Mouse (Mus musculus) embryonic facial prominence, embryonic 10.5 days (tissue): ENCODE data around the gene Astn2. TPM values are rescaled to one million over a fixed set of nuclear protein-coding genes. Genes with fewer than 3 reads are reported as not detected.

Experiments used
- DNase-seq: peaks from one replicate; pipeline ENCODE4 v3.0.0-alpha.2; 2017; ENCODE audit warnings: low spot score
- H3K27ac ChIP-seq: fragments of 300-500 bp; sonication (generic); replicated peaks from 2 replicates; pipeline ENCODE4 v1.5.1; 2016; ENCODE audit warnings: mild to moderate bottlenecking
- H3K27me3 ChIP-seq: fragments of 300-500 bp; sonication (generic); replicated peaks from 2 replicates; pipeline ENCODE4 v1.6.1; 2016; ENCODE audit warnings: low read depth, mild to moderate bottlenecking; ENCODE audit not compliant: poor library complexity, severe bottlenecking
- H3K36me3 ChIP-seq: fragments of 300-500 bp; sonication (generic); replicated peaks from 2 replicates; pipeline ENCODE4 v1.6.1; 2016; ENCODE audit warnings: mild to moderate bottlenecking, moderate library complexity
- H3K4me1 ChIP-seq: fragments of 300-500 bp; sonication (generic); 2 replicates; pipeline ENCODE4 v1.6.1; 2016
- H3K4me3 ChIP-seq: fragments of 300-500 bp; sonication (generic); 2 replicates; pipeline ENCODE4 v1.5.1; 2016; ENCODE audit warnings: mild to moderate bottlenecking, moderate library complexity
- H3K9me3 ChIP-seq: fragments of 300-500 bp; sonication (generic); 2 replicates; pipeline ENCODE4 v1.6.1; 2016; ENCODE audit warnings: mild to moderate bottlenecking
- WGBS: fragments of 180-500 bp; shearing (Covaris S2); methylation state at CpG from one replicate; pipeline ENCODE4 v1.1.7; 2016; 5-methylcytosine and 5-hydroxymethylcytosine counted together
- polyA plus RNA-seq: library from polyadenylated mRNA; unstranded; fragments of >200 nt; fragmentation: Nextera tagmentation; extraction: Ambion mirVana; gene quantifications from 2 replicates; pipeline ENCODE4 v1.2.1, GENCODE M21; 2016

Gene Astn2
- polyA plus RNA-seq, 1 experiment from 2014 or later: 0.40 TPM

- no peak overlapping the region for H3K27ac ChIP-seq
- no peaks in the 10 kb centered on the region for H3K36me3 ChIP-seq
- WGBS: 74% methylated on average over 5 of the region's 5 CpGs
- H3K4me1 ChIP-seq: no peaks in the 10 kb centered on the region
- no peaks in the 10 kb centered on the region for H3K9me3 ChIP-seq
- H3K27me3 ChIP-seq: no peaks in the 10 kb centered on the region
- H3K4me3 ChIP-seq: no peak overlapping the region
- no peak for DNase-seq
These were observed 761.8 kb downstream of the Astn2 start for GRCm38 (mm10) chr4:65642611-65643010.

- no peaks in the 10 kb centered on the region for H3K27me3 ChIP-seq
- H3K4me3 ChIP-seq: no peak overlapping the region
- H3K36me3 ChIP-seq: no peaks in the 10 kb centered on the region
- WGBS: 67% methylated on average over 3 of the region's 3 CpGs
- H3K4me1 ChIP-seq: no peaks in the 10 kb centered on the region
- H3K27ac ChIP-seq: no peak overlapping the region
- no peaks in the 10 kb centered on the region for H3K9me3 ChIP-seq
- peak; percentile 16 for DNase-seq
These were observed 766.2 kb downstream of the Astn2 start for GRCm38 (mm10) chr4:65638231-65638630.

GRCm38 (mm10) chr4:65620125-65620524 is 784.3 kb downstream of the Astn2 start:
- H3K4me3 ChIP-seq: no peak overlapping the region
- no peaks in the 10 kb centered on the region for H3K27me3 ChIP-seq
- H3K27ac ChIP-seq: no peak overlapping the region
- H3K4me1 ChIP-seq: no peaks in the 10 kb centered on the region
- H3K36me3 ChIP-seq: peaks cover 50% of the 10 kb centered on the region
- WGBS: 84% methylated on average over 3 of the region's 3 CpGs
- no peak for DNase-seq
- H3K9me3 ChIP-seq: no peaks in the 10 kb centered on the region

GRCm38 (mm10) chr4:65613135-65613534 is 791.3 kb downstream of the Astn2 start:
- H3K9me3 ChIP-seq: no peaks in the 10 kb centered on the region
- no peak for DNase-seq
- H3K36me3 ChIP-seq: peaks cover 63% of the 10 kb centered on the region
- WGBS: 96% methylated on average over 14 of the region's 14 CpGs
- no peak overlapping the region for H3K27ac ChIP-seq
- H3K27me3 ChIP-seq: no peaks in the 10 kb centered on the region
- H3K4me3 ChIP-seq: no peak overlapping the region
- no peaks in the 10 kb centered on the region for H3K4me1 ChIP-seq

GRCm38 (mm10) chr4:65610896-65611295 is 793.5 kb downstream of the Astn2 start:
- Histone ChIP-seq H3K9me3 (no peaks in the 10 kb centered on the region), H3K27ac (no peak overlapping the region), H3K4me3 (no peak overlapping the region), H3K27me3 (no peaks in the 10 kb centered on the region), H3K4me1 (peaks cover 6% of the 10 kb centered on the region), H3K36me3 (peaks cover 50% of the 10 kb centered on the region)
- 93% methylated on average over 6 of the region's 6 CpGs for WGBS
- DNase-seq: no peak

GRCm38 (mm10) chr4:65610329-65610728 is 794.1 kb downstream of the Astn2 start:
- peaks cover 11% of the 10 kb centered on the region for H3K4me1 ChIP-seq
- H3K4me3 ChIP-seq: no peak overlapping the region
- no peaks in the 10 kb centered on the region for H3K9me3 ChIP-seq
- H3K27ac ChIP-seq: no peak overlapping the region
- 87% methylated on average over 5 of the region's 5 CpGs for WGBS
- no peak for DNase-seq
- H3K36me3 ChIP-seq: peaks cover 44% of the 10 kb centered on the region
- H3K27me3 ChIP-seq: no peaks in the 10 kb centered on the region

- no peaks in the 10 kb centered on the region for H3K9me3 ChIP-seq
- DNase-seq: no peak
- H3K4me1 ChIP-seq: peaks cover 17% of the 10 kb centered on the region
- WGBS: 91% methylated on average over 4 of the region's 4 CpGs
- peaks cover 22% of the 10 kb centered on the region for H3K36me3 ChIP-seq
- H3K4me3 ChIP-seq: no peak overlapping the region
- no peaks in the 10 kb centered on the region for H3K27me3 ChIP-seq
- no peak overlapping the region for H3K27ac ChIP-seq
These were observed 796.3 kb downstream of the Astn2 start for GRCm38 (mm10) chr4:65608112-65608511.

GRCm38 (mm10) chr4:65607184-65607631 is 797.2 kb downstream of the Astn2 start:
- Histone ChIP-seq H3K4me1 (peaks cover 17% of the 10 kb centered on the region), H3K36me3 (peaks cover 13% of the 10 kb centered on the region), H3K27ac (no peak overlapping the region), H3K9me3 (no peaks in the 10 kb centered on the region), H3K27me3 (no peaks in the 10 kb centered on the region), H3K4me3 (no peak overlapping the region)
- no peak for DNase-seq
- 83% methylated on average over 10 of the region's 10 CpGs for WGBS

- Histone ChIP-seq H3K9me3 (no peaks in the 10 kb centered on the region), H3K4me3 (peak overlapping the region; percentile 81), H3K27ac (peak overlapping the region; percentile 92), H3K27me3 (no peaks in the 10 kb centered on the region), H3K36me3 (peaks cover 10% of the 10 kb centered on the region), H3K4me1 (peaks cover 17% of the 10 kb centered on the region)
- WGBS: 1% methylated on average over 21 of the region's 21 CpGs
- peak; percentile 62 for DNase-seq
These were observed 799.2 kb downstream of the Astn2 start for GRCm38 (mm10) chr4:65605151-65605702.

GRCm38 (mm10) chr4:65604504-65605150 is 799.8 kb downstream of the Astn2 start, which contains the start of gene Trim32:
TSS of gene Trim32 (plus strand) at chr4:65604986.
- Histone ChIP-seq H3K36me3 (peaks cover 10% of the 10 kb centered on the region), H3K27me3 (no peaks in the 10 kb centered on the region), H3K4me3 (peak within 1 kb of the TSS; percentile 81), H3K9me3 (no peaks in the 10 kb centered on the region), H3K4me1 (peaks cover 17% of the 10 kb centered on the region), H3K27ac (peak within 1 kb of the TSS; percentile 92)
- DNase-seq: peak; percentile 98
- 3% methylated on average over 33 of the region's 33 CpGs for WGBS

GRCm38 (mm10) chr4:65594601-65595369 is 809.6 kb downstream of the Astn2 start:
- WGBS: 71% methylated on average over 5 of the region's 5 CpGs
- Histone ChIP-seq H3K27me3 (0 out of 2 replicates have a peak, but pooled peaks cover 5% of the 10 kb centered on the region), H3K9me3 (no peaks in the 10 kb centered on the region), H3K36me3 (no peaks in the 10 kb centered on the region), H3K27ac (no peak overlapping the region), H3K4me3 (no peak overlapping the region), H3K4me1 (no peaks in the 10 kb centered on the region)
- no peak for DNase-seq

GRCm38 (mm10) chr4:65589780-65590179 is 814.6 kb downstream of the Astn2 start:
- no peaks in the 10 kb centered on the region for H3K36me3 ChIP-seq
- no peak overlapping the region for H3K4me3 ChIP-seq
- no peaks in the 10 kb centered on the region for H3K9me3 ChIP-seq
- H3K27me3 ChIP-seq: 0 out of 2 replicates have a peak, but pooled peaks cover 5% of the 10 kb centered on the region
- no peak overlapping the region for H3K27ac ChIP-seq
- H3K4me1 ChIP-seq: no peaks in the 10 kb centered on the region
- DNase-seq: peak; percentile 53
